8 mouse cellular contexts compared by ENCODE assay signal in the genomic region with DNA sequence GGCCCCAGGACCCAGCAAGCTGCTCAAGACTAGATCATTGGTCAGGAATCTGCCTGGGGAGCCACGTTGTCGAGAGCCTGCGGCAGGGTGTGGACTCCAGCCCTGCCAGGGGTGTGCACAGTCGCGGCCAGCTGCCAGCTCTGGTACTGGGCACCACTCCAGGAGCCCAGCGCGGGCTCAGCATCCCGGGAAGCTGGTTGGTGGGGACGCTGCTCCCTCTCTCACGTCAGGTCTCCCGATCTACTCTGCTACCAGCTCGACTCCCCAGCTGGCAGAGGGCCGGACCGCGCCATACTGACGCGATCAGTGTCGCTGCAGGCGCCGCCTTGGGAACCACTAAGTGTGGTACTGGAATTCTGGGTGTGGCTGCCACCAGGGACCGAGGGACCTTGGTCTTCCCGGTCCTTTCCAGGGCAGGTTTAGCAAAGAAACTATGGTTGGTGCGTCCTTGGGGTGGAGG. TPM values are rescaled to one million over a fixed set of nuclear protein-coding genes. Genes with fewer than 3 reads are reported as not detected.
A peak's percentile ranks its signal among the peaks of the same experiment; 100 is the strongest.
DNase-seq lines count a peak whose midpoint lies in the region; ATAC-seq and TF ChIP-seq lines count a peak whose summit lies in the region.

No protein-coding gene starts in this region.

- H3K9me3 ChIP-seq in embryonic facial prominence, embryonic 15.5 days (replicated peaks) = no peaks in the 10 kb centered on the region
- H3K9me3 ChIP-seq in heart, embryonic 10.5 days = no peaks in the 10 kb centered on the region
- H3K9me3 ChIP-seq in kidney, embryonic 15.5 days (replicated peaks) = no peaks in the 10 kb centered on the region
- no peaks in the 10 kb centered on the region for H3K9me3 ChIP-seq in limb, embryonic 12.5 days
- no peaks in the 10 kb centered on the region for H3K9me3 ChIP-seq in midbrain, embryonic 16.5 days (replicated peaks; ENCODE audit: control insufficient read depth, low read length, poor library complexity, severe bottlenecking)

- H3K27me3 ChIP-seq in embryonic facial prominence, embryonic 15.5 days = no peaks in the 10 kb centered on the region
- peaks cover 7% of the 10 kb centered on the region; the same call in 1 of the 2 replicates for H3K27me3 ChIP-seq in heart, embryonic 10.5 days (ENCODE audit: insufficient read depth, poor library complexity, severe bottlenecking)
- peaks cover 3% of the 10 kb centered on the region; the same call in 1 of the 2 replicates for H3K27me3 ChIP-seq in kidney, embryonic 15.5 days
- H3K27me3 ChIP-seq in limb, embryonic 12.5 days = peaks cover 14% of the 10 kb centered on the region; the same call in 1 of the 2 replicates
- no peaks in the 10 kb centered on the region for H3K27me3 ChIP-seq in midbrain, embryonic 16.5 days (ENCODE audit: control insufficient read depth, insufficient read depth, low read depth, low read length)
- no peaks in the 10 kb centered on the region for H3K27me3 ChIP-seq in testis, adult 2 months (ENCODE audit: control insufficient read depth, insufficient read depth, low read length)
- no peaks in the 10 kb centered on the region for H3K27me3 ChIP-seq in thymus, adult 2 months (ENCODE audit: control insufficient read depth, insufficient read depth, low read length)

- peak; percentile 88 for DNase-seq in adrenal gland, postnatal 14 days
- DNase-seq in heart, embryonic 10.5 days (ENCODE audit: low spot score) = no peak
- no peak for DNase-seq in thymus, adult 2 months

- H3K27ac ChIP-seq in embryonic facial prominence, embryonic 15.5 days (replicated peaks) = peak overlapping the region; percentile 90
- peak overlapping the region; percentile 47 for H3K27ac ChIP-seq in heart, embryonic 10.5 days
- no peak overlapping the region for H3K27ac ChIP-seq in kidney, embryonic 15.5 days
- no peak overlapping the region for H3K27ac ChIP-seq in limb, embryonic 12.5 days
- no peak overlapping the region for H3K27ac ChIP-seq in midbrain, embryonic 16.5 days (ENCODE audit: low read length)
- H3K27ac ChIP-seq in testis, adult 2 months (ENCODE audit: control insufficient read depth, insufficient read depth, low read depth, low read length) = no peak overlapping the region
- H3K27ac ChIP-seq in thymus, adult 2 months (ENCODE audit: control insufficient read depth, insufficient read depth, low read length) = no peak overlapping the region

- no peaks in the 10 kb centered on the region for H3K36me3 ChIP-seq in embryonic facial prominence, embryonic 15.5 days
- H3K36me3 ChIP-seq in heart, embryonic 10.5 days = no peaks in the 10 kb centered on the region
- no peaks in the 10 kb centered on the region for H3K36me3 ChIP-seq in kidney, embryonic 15.5 days
- H3K36me3 ChIP-seq in limb, embryonic 12.5 days = no peaks in the 10 kb centered on the region
- H3K36me3 ChIP-seq in midbrain, embryonic 16.5 days (ENCODE audit: control insufficient read depth, insufficient read depth, low read length) = no peaks in the 10 kb centered on the region
- H3K36me3 ChIP-seq in testis, adult 2 months (ENCODE audit: control insufficient read depth, insufficient read depth, low read length) = no peaks in the 10 kb centered on the region
- H3K36me3 ChIP-seq in thymus, adult 2 months (ENCODE audit: control insufficient read depth, insufficient read depth, low read length) = no peaks in the 10 kb centered on the region

- peak; percentile 87 for ATAC-seq in embryonic facial prominence, embryonic 15.5 days (ENCODE audit: insufficient number of reproducible peaks, low FRiP score, low TSS enrichment, low read depth)
- ATAC-seq in kidney, embryonic 15.5 days (replicated peaks; ENCODE audit: low FRiP score) = peak; percentile 54; the same call in 1 of the 2 replicates
- ATAC-seq in limb, embryonic 12.5 days (ENCODE audit: insufficient number of reproducible peaks, insufficient read depth, low FRiP score, low TSS enrichment, low read depth) = no peak
- peak; percentile 90 for ATAC-seq in midbrain, embryonic 16.5 days

- TF ChIP-seq CTCF in testis, adult 2 months (IDR thresholded peaks at IDR 0.05; ENCODE audit: control insufficient read depth, insufficient read depth, insufficient replicate concordance, low read depth, low read length) = no peak
- no peak for TF ChIP-seq CTCF in thymus, adult 2 months (IDR thresholded peaks at IDR 0.05; ENCODE audit: borderline replicate concordance, control insufficient read depth, extremely low read depth, insufficient read depth, low read length, poor library complexity)

- peak overlapping the region; percentile 37 for H3K4me3 ChIP-seq in embryonic facial prominence, embryonic 15.5 days (replicated peaks)
- peak overlapping the region; percentile 55 for H3K4me3 ChIP-seq in heart, embryonic 10.5 days
- peak overlapping the region; percentile 39 for H3K4me3 ChIP-seq in kidney, embryonic 15.5 days (replicated peaks)
- H3K4me3 ChIP-seq in limb, embryonic 12.5 days (replicated peaks) = peak overlapping the region; percentile 29
- peak overlapping the region; percentile 29 for H3K4me3 ChIP-seq in midbrain, embryonic 16.5 days (ENCODE audit: low read depth, low read length)
- peak overlapping the region; percentile 33; the same call in 1 of the 2 replicates for H3K4me3 ChIP-seq in testis, adult 2 months (ENCODE audit: control insufficient read depth, low read depth, low read length)
- H3K4me3 ChIP-seq in thymus, adult 2 months (ENCODE audit: control insufficient read depth, insufficient read depth, low read length) = no peak overlapping the region

- peaks cover 36% of the 10 kb centered on the region for H3K4me1 ChIP-seq in embryonic facial prominence, embryonic 15.5 days
- peaks cover 30% of the 10 kb centered on the region for H3K4me1 ChIP-seq in heart, embryonic 10.5 days
- H3K4me1 ChIP-seq in kidney, embryonic 15.5 days = peaks cover 14% of the 10 kb centered on the region
- peaks cover 27% of the 10 kb centered on the region for H3K4me1 ChIP-seq in limb, embryonic 12.5 days (replicated peaks)
- no peaks in the 10 kb centered on the region; the same call in 1 of the 2 replicates for H3K4me1 ChIP-seq in midbrain, embryonic 16.5 days (ENCODE audit: control insufficient read depth, insufficient read depth, low read length)
- peaks cover 6% of the 10 kb centered on the region for H3K4me1 ChIP-seq in testis, adult 2 months (ENCODE audit: control insufficient read depth, insufficient read depth, low read length)
- H3K4me1 ChIP-seq in thymus, adult 2 months (replicated peaks; ENCODE audit: control insufficient read depth, insufficient read depth, low read length) = no peaks in the 10 kb centered on the region

- WGBS in embryonic facial prominence, embryonic 15.5 days = 4% methylated on average over 23 of the region's 23 CpGs
- 4% methylated on average over 23 of the region's 23 CpGs for WGBS in heart, embryonic 10.5 days
- WGBS in kidney, embryonic 15.5 days = 5% methylated on average over 23 of the region's 23 CpGs
- 7% methylated on average over 23 of the region's 23 CpGs for WGBS in limb, embryonic 12.5 days
- WGBS in midbrain, embryonic 16.5 days = 5% methylated on average over 23 of the region's 23 CpGs
- 32% methylated on average over 23 of the region's 23 CpGs for WGBS in thymus, adult 2 months

- TF ChIP-seq POLR2A in testis, adult 2 months (IDR thresholded peaks at IDR 0.05; ENCODE audit: control insufficient read depth, low read depth, low read length) = no peak
- no peak for TF ChIP-seq POLR2A in thymus, adult 2 months (IDR thresholded peaks at IDR 0.05; ENCODE audit: control insufficient read depth, extremely low read depth, insufficient read depth, low read length, poor library complexity)

- no peak overlapping the region for H3K9ac ChIP-seq in embryonic facial prominence, embryonic 15.5 days
- peak overlapping the region; percentile 21 for H3K9ac ChIP-seq in kidney, embryonic 15.5 days
- H3K9ac ChIP-seq in limb, embryonic 12.5 days (replicated peaks) = peak overlapping the region; percentile 47
- H3K9ac ChIP-seq in midbrain, embryonic 16.5 days (ENCODE audit: low read depth, low read length) = peak overlapping the region; percentile 57

- peak overlapping the region; percentile 77 for H3K4me2 ChIP-seq in embryonic facial prominence, embryonic 15.5 days (replicated peaks)
- H3K4me2 ChIP-seq in kidney, embryonic 15.5 days = peak overlapping the region; percentile 63
- H3K4me2 ChIP-seq in limb, embryonic 12.5 days = peak overlapping the region; percentile 65
- peak overlapping the region; percentile 63 for H3K4me2 ChIP-seq in midbrain, embryonic 16.5 days (ENCODE audit: low read length)

RNA-seq across cellular contexts. Expression of a gene that starts 11.7 kb away (rescaled TPM):
- 0.26 and 0.52 TPM in 2 replicates for total RNA-seq in adrenal gland, postnatal 14 days (2021)
- polyA plus RNA-seq in embryonic facial prominence, embryonic 15.5 days (2015; fragmentation: Nextera tagmentation; extraction: Ambion mirVana) = 6.6 and 7.6 TPM in 2 replicates
- polyA plus RNA-seq in heart, embryonic 10.5 days (2016; fragmentation: Nextera tagmentation; extraction: Ambion mirVana) = 0.10 and 0.18 TPM in 2 replicates
- polyA plus RNA-seq in kidney, embryonic 15.5 days (2015; fragmentation: Nextera tagmentation; extraction: Ambion mirVana) = 0.95 and 1.0 TPM in 2 replicates
- 0.24 and 0.88 TPM in 2 replicates for polyA plus RNA-seq in limb, embryonic 12.5 days (2016; fragmentation: Nextera tagmentation; extraction: Ambion mirVana)
- 5.1 and 6.1 TPM in 2 replicates for polyA plus RNA-seq in midbrain, embryonic 16.5 days (2015; fragmentation: Nextera tagmentation; extraction: Ambion mirVana)
- polyA plus RNA-seq in testis, adult 2 months (2012; rRNA removed) = 14.5 and 17.9 TPM in 2 replicates
- polyA plus RNA-seq in thymus, adult 2 months (2012; rRNA removed) = 0.69 and 1.00 TPM in 2 replicates

RNA-seq across cellular contexts. Expression of a gene that starts 35.5 kb away (rescaled TPM):
- total RNA-seq in adrenal gland, postnatal 14 days (2021) = 647 and 658 TPM in 2 replicates
- polyA plus RNA-seq in embryonic facial prominence, embryonic 15.5 days (2015; fragmentation: Nextera tagmentation; extraction: Ambion mirVana) = 1,163 and 1,229 TPM in 2 replicates
- 2,435 and 2,436 TPM in 2 replicates for polyA plus RNA-seq in heart, embryonic 10.5 days (2016; fragmentation: Nextera tagmentation; extraction: Ambion mirVana)
- polyA plus RNA-seq in kidney, embryonic 15.5 days (2015; fragmentation: Nextera tagmentation; extraction: Ambion mirVana) = 1,267 and 1,340 TPM in 2 replicates
- polyA plus RNA-seq in limb, embryonic 12.5 days (2016; fragmentation: Nextera tagmentation; extraction: Ambion mirVana) = 1,583 and 1,668 TPM in 2 replicates
- polyA plus RNA-seq in midbrain, embryonic 16.5 days (2015; fragmentation: Nextera tagmentation; extraction: Ambion mirVana) = 962 and 996 TPM in 2 replicates
- 491 and 510 TPM in 2 replicates for polyA plus RNA-seq in testis, adult 2 months (2012; rRNA removed)
- polyA plus RNA-seq in thymus, adult 2 months (2012; rRNA removed) = 916 and 1,063 TPM in 2 replicates

RNA-seq across cellular contexts. Expression of a gene that starts 58.8 kb away (rescaled TPM):
- total RNA-seq in adrenal gland, postnatal 14 days (2021) = 5.5 and 6.6 TPM in 2 replicates
- 9.4 and 11.1 TPM in 2 replicates for polyA plus RNA-seq in embryonic facial prominence, embryonic 15.5 days (2015; fragmentation: Nextera tagmentation; extraction: Ambion mirVana)
- 12.4 and 14.4 TPM in 2 replicates for polyA plus RNA-seq in heart, embryonic 10.5 days (2016; fragmentation: Nextera tagmentation; extraction: Ambion mirVana)
- 12.5 and 14.1 TPM in 2 replicates for polyA plus RNA-seq in kidney, embryonic 15.5 days (2015; fragmentation: Nextera tagmentation; extraction: Ambion mirVana)
- 11.0 and 14.2 TPM in 2 replicates for polyA plus RNA-seq in limb, embryonic 12.5 days (2016; fragmentation: Nextera tagmentation; extraction: Ambion mirVana)
- polyA plus RNA-seq in midbrain, embryonic 16.5 days (2015; fragmentation: Nextera tagmentation; extraction: Ambion mirVana) = 12.0 and 12.6 TPM in 2 replicates
- 3.3 TPM in 2 replicates for polyA plus RNA-seq in testis, adult 2 months (2012; rRNA removed)
- polyA plus RNA-seq in thymus, adult 2 months (2012; rRNA removed) = 2.4 and 3.2 TPM in 2 replicates

RNA-seq across cellular contexts. Expression of a gene that starts 59.0 kb away (rescaled TPM):
- 14.1 and 18.9 TPM in 2 replicates for total RNA-seq in adrenal gland, postnatal 14 days (2021)
- 13.1 and 13.9 TPM in 2 replicates for polyA plus RNA-seq in embryonic facial prominence, embryonic 15.5 days (2015; fragmentation: Nextera tagmentation; extraction: Ambion mirVana)
- polyA plus RNA-seq in heart, embryonic 10.5 days (2016; fragmentation: Nextera tagmentation; extraction: Ambion mirVana) = 9.5 and 10.2 TPM in 2 replicates
- 15.1 and 18.7 TPM in 2 replicates for polyA plus RNA-seq in kidney, embryonic 15.5 days (2015; fragmentation: Nextera tagmentation; extraction: Ambion mirVana)
- polyA plus RNA-seq in limb, embryonic 12.5 days (2016; fragmentation: Nextera tagmentation; extraction: Ambion mirVana) = 15.6 and 16.6 TPM in 2 replicates
- polyA plus RNA-seq in midbrain, embryonic 16.5 days (2015; fragmentation: Nextera tagmentation; extraction: Ambion mirVana) = 26.8 and 30.3 TPM in 2 replicates
- polyA plus RNA-seq in testis, adult 2 months (2012; rRNA removed) = 13.3 and 18.5 TPM in 2 replicates
- polyA plus RNA-seq in thymus, adult 2 months (2012; rRNA removed) = 2.4 and 4.1 TPM in 2 replicates

Comparison
In these comparisons a context has a peak if more than half of its experiments do, and no peak if none do; other contexts are left out.
1. H3K27ac ChIP-seq: peak in embryonic facial prominence, embryonic 15.5 days (single experiment) and heart, embryonic 10.5 days (single experiment); none in kidney, embryonic 15.5 days (single experiment), limb, embryonic 12.5 days (single experiment), midbrain, embryonic 16.5 days (single experiment), testis, adult 2 months (single experiment) and thymus, adult 2 months (single experiment).
2. Peak in every context shown above with its lines, with median percentiles within 50 percentile points of each other: H3K4me2 ChIP-seq.